Mouse (Mus musculus) embryo, embryonic 11.5 days (tissue): ENCODE data around the gene St6galnac3.

ENCODE experiments used
- DNase-seq: peaks from one replicate; pipeline ENCODE4 v3.0.0-alpha.2; 2012; ENCODE audit warnings: low read depth, low spot score

The St6galnac3 gene

GRCm38 (mm10) chr3:153652850-153653249 lies 72.1 kb downstream of the St6galnac3 start:
- no peak for DNase-seq

- no peak for DNase-seq
Observed at GRCm38 (mm10) chr3:153648713-153649112, 76.3 kb downstream of the St6galnac3 start.

- no peak for DNase-seq
Observed at GRCm38 (mm10) chr3:153645803-153646202, 79.2 kb downstream of the St6galnac3 start.

- no peak for DNase-seq
Observed at GRCm38 (mm10) chr3:153643822-153644519, 81.0 kb downstream of the St6galnac3 start.

GRCm38 (mm10) chr3:153642826-153643225 lies 82.1 kb downstream of the St6galnac3 start:
- DNase-seq, result no peak

GRCm38 (mm10) chr3:153641805-153642204 lies 83.2 kb downstream of the St6galnac3 start:
- DNase-seq, result no peak

GRCm38 (mm10) chr3:153637336-153637735 lies 87.6 kb downstream of the St6galnac3 start:
- DNase-seq, result no peak

GRCm38 (mm10) chr3:153636804-153637153 lies 88.2 kb downstream of the St6galnac3 start:
- DNase-seq, result no peak

GRCm38 (mm10) chr3:153636094-153636803 lies 88.7 kb downstream of the St6galnac3 start:
- no peak for DNase-seq

GRCm38 (mm10) chr3:153631988-153632672 lies 92.8 kb downstream of the St6galnac3 start:
- no peak for DNase-seq

GRCm38 (mm10) chr3:153626237-153626636 lies 98.7 kb downstream of the St6galnac3 start:
- DNase-seq, result no peak

GRCm38 (mm10) chr3:153618976-153619375 lies 106.0 kb downstream of the St6galnac3 start:
- no peak for DNase-seq

- DNase-seq, result no peak
Observed at GRCm38 (mm10) chr3:153616849-153617248, 108.1 kb downstream of the St6galnac3 start.

GRCm38 (mm10) chr3:153610239-153610638 lies 114.7 kb downstream of the St6galnac3 start:
- DNase-seq, result no peak

GRCm38 (mm10) chr3:153606331-153606730 lies 118.6 kb downstream of the St6galnac3 start:
- DNase-seq, result no peak

GRCm38 (mm10) chr3:153605767-153606098 lies 119.2 kb downstream of the St6galnac3 start:
- no peak for DNase-seq

- peak; percentile 27 for DNase-seq
Observed at GRCm38 (mm10) chr3:153605089-153605766, 119.7 kb downstream of the St6galnac3 start.

- DNase-seq, result no peak
Observed at GRCm38 (mm10) chr3:153599179-153599578, 125.8 kb downstream of the St6galnac3 start.

GRCm38 (mm10) chr3:153598631-153599030 lies 126.3 kb downstream of the St6galnac3 start:
- no peak for DNase-seq

- no peak for DNase-seq
Observed at GRCm38 (mm10) chr3:153594531-153594930, 130.4 kb downstream of the St6galnac3 start.

GRCm38 (mm10) chr3:153593978-153594377 lies 131.0 kb downstream of the St6galnac3 start:
- DNase-seq, result no peak

GRCm38 (mm10) chr3:153593103-153593502 lies 131.9 kb downstream of the St6galnac3 start:
- no peak for DNase-seq
